Mouse (Mus musculus) MEL (cell line): ENCODE results near the gene Fcrlb.

Source experiments
- CHD1 ChIP-seq: IDR thresholded peaks from 2 replicates; pipeline ENCODE4 v1.6.1; 2012; ENCODE audit warnings: low read depth, mild to moderate bottlenecking, inconsistent platforms, low read length, improper control_type of control experiment
- E2F4 ChIP-seq: IDR thresholded peaks from 2 replicates; pipeline ENCODE4 v1.6.1; 2011; ENCODE audit warnings: low read depth, low read length, improper control_type of control experiment, borderline replicate concordance
- ETS1 ChIP-seq: IDR thresholded peaks from 2 replicates; pipeline ENCODE4 v1.6.1; 2012; ENCODE audit warnings: low read depth, mild to moderate bottlenecking, inconsistent platforms, low read length, improper control_type of control experiment, moderate library complexity
- POLR2A ChIP-seq, 2 experiments: IDR thresholded peaks; 2 replicates each; pipeline ENCODE4 v1.6.1; 2011 to 2012; ENCODE audit warnings: low read length in 2 of 2, mild to moderate bottlenecking in 2 of 2, control low read depth in 1 of 2, improper control_type of control experiment in 1 of 2, low read depth in 1 of 2, moderate library complexity in 1 of 2; ENCODE audit not compliant: control insufficient read depth in 1 of 2, insufficient read depth in 1 of 2, poor library complexity in 1 of 2
- SIN3A ChIP-seq: IDR thresholded peaks from 2 replicates; pipeline ENCODE4 v1.6.1; 2012; ENCODE audit warnings: low read length, improper control_type of control experiment, inconsistent platforms
- TCF12 ChIP-seq: IDR thresholded peaks from 2 replicates; pipeline ENCODE4 v1.6.1; 2014; ENCODE audit warnings: low read depth, mild to moderate bottlenecking, inconsistent platforms, low read length, improper control_type of control experiment, moderate library complexity
- ZKSCAN1 ChIP-seq: IDR thresholded peaks from 2 replicates; pipeline ENCODE4 v1.6.1; 2012; ENCODE audit warnings: low read depth, mild to moderate bottlenecking, inconsistent platforms, low read length, improper control_type of control experiment, moderate library complexity

GRCm38 (mm10) chr1:170892279-170892678, 20.5 kb downstream of the Fcrlb start:
- no peak for TF ChIP-seq POLR2A (IDR thresholded peaks at IDR 0.05; ENCODE audit: control insufficient read depth in 1 of 2, insufficient read depth in 1 of 2, low read depth in 1 of 2, low read length in 2 of 2, poor library complexity in 1 of 2)
- TF ChIP-seq ETS1, result no peak
- no peak for TF ChIP-seq ZKSCAN1
- TF ChIP-seq TCF12, result no peak
- no peak for TF ChIP-seq CHD1
- no peak for TF ChIP-seq E2F4
- TF ChIP-seq SIN3A, result no peak
